Mouse (Mus musculus) hematopoietic stem cell, adult 5-6 weeks (primary cell): ENCODE data around the gene Cript. TPM values are rescaled to one million over a fixed set of nuclear protein-coding genes. Genes with fewer than 3 reads are reported as not detected.
A peak's percentile ranks its signal among the peaks of the same experiment; 100 is the strongest.
"Not testable (repeated sequence)": the region's sequence is repeated elsewhere in the genome, so short reads cannot be mapped to it uniquely, and the experiment has no call there.

Experiments
- ATAC-seq, 2 experiments: fragments of 125-278 bp in 1 of 2; replicated peaks in 1 of 2; 2 replicates each; pipeline ENCODE4 v1.8.0; 2016 to 2017; ENCODE audit warnings: inconsistent platforms in 2 of 2, mild to moderate bottlenecking in 2 of 2, moderate number of reproducible peaks in 2 of 2, low read depth in 1 of 2, moderate TSS enrichment in 1 of 2; ENCODE audit not compliant: low FRiP score in 2 of 2, poor library complexity in 2 of 2, severe bottlenecking in 2 of 2, insufficient read depth in 1 of 2, low TSS enrichment in 1 of 2
- total RNA-seq: library from RNA; stranded (forward); fragments of 172-1452, 232-1000 nt; gene quantifications from 2 replicates; pipeline ENCODE4 v1.2.3, GENCODE M21; 2017

Cript gene
- total RNA-seq, 1 experiment from 2014 or later, result 68.8 TPM

DNA sequence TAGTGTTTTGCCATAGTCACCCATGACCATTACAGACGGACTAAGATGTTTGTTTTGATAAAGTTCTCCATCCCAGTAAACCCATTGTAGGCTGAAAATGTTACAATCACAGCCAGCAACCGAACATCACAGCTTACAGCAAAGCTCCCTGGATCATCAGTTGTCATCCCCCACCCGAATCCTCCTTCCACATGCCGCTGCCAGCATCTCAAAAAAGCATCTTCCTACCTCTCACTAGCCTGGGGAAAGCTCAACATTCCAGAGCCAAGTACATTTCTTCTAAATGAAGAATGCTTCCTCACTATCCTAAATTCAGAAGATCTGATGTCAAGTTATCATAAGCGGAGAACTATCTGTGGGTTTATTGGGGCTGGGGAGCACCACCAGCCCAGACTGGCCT is 13.1 kb downstream of the Cript start:
- ATAC-seq, result no peak

- no peak for ATAC-seq
Observed at GRCm38 (mm10) chr17:87041739-87042138, 16.4 kb downstream of the Cript start.

GRCm38 (mm10) chr17:87044364-87044763 is 19.0 kb downstream of the Cript start:
- ATAC-seq, result peak; percentile 94 to 97

DNA sequence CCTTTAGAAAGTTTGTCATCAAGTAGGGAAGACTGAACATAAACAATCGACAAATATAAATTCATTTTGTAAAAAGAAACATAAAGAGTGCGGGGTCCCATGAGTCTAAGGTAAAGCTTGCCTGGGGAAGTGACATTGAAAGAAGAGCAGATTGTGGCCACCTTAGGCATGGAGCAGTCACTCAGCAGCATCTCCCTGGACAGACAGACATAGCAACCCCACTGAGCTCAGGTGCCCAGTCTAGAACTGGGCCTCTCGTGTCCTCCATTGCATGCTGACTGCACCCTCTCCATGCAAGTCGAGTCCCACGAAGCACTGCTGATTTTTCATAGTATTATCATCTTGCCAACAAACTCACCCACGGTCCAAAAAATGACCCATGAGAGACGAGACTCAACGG is 19.4 kb downstream of the Cript start:
- no peak for ATAC-seq

DNA sequence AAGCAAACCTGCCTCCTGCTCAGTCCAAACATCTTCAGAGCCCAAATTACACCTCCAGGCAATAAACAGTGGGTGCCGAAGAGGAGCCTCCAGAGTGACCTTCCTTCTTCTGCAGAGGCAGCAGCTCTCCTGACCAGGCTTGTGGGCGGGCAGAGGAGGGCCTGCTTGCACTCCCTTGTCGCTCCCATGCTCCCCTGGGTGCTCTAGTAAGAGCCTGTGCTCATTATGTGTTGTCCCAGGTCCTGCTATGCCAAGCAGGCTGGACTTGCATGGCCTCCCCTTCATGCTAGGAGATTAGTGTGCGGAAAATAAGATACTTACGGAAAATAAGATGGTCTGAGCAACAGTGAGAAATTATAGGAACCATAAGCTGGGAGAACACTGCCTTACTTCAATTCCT is 24.3 kb downstream of the Cript start:
- no peak for ATAC-seq

- ATAC-seq, result no peak
Observed at GRCm38 (mm10) chr17:87050469-87051175, 25.3 kb downstream of the Cript start.

GRCm38 (mm10) chr17:87051652-87052051 is 26.3 kb downstream of the Cript start:
- no peak for ATAC-seq

- no peak for ATAC-seq
Observed at GRCm38 (mm10) chr17:87052432-87052831, 27.1 kb downstream of the Cript start.

DNA sequence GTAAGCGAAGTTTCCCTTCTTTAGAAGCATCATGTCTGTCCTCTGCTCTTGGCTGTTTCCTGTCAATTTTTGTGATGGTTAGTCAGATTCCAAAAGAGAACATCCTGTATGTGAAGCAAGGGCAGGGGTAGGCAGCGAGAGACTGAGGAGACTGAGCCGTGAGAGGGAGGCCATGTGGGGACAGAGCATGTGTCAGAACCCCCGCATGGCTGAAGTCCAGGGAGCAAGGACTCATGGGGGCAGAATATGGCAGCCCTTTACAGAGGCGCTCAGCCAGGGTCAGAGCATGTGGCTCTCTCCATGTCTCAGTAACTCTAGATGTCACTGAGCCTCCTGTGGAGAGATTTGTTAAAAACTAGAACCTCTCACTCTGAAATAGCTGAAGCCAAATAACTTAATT is 28.6 kb downstream of the Cript start:
- no peak for ATAC-seq

- ATAC-seq, result peak; percentile 60 to 72; a peak in 3 of 4 replicates
Observed at GRCm38 (mm10) chr17:87055051-87055459, 29.7 kb downstream of the Cript start.

GRCm38 (mm10) chr17:87055663-87056062 is 30.3 kb downstream of the Cript start:
- ATAC-seq, result no peak

DNA sequence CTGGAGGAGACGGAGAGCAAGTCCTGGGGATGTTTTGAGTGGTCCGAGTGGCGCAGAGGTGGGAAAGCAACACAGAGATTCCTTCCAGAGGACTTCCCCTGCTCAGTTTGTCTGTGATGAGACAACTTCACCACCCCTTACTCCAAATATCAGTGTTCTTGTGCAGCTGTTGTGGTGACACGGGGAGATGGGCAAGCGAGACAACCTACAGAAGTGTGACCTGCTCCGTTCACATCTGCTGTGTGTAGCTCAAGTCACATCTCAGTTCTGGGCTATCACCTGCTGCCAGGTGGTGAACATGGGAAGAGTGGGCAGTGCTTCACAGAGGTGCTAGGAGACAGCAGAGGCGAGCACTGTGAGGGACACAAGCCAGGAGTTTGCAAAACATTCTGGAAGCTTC is 31.4 kb downstream of the Cript start:
- no peak for ATAC-seq

DNA sequence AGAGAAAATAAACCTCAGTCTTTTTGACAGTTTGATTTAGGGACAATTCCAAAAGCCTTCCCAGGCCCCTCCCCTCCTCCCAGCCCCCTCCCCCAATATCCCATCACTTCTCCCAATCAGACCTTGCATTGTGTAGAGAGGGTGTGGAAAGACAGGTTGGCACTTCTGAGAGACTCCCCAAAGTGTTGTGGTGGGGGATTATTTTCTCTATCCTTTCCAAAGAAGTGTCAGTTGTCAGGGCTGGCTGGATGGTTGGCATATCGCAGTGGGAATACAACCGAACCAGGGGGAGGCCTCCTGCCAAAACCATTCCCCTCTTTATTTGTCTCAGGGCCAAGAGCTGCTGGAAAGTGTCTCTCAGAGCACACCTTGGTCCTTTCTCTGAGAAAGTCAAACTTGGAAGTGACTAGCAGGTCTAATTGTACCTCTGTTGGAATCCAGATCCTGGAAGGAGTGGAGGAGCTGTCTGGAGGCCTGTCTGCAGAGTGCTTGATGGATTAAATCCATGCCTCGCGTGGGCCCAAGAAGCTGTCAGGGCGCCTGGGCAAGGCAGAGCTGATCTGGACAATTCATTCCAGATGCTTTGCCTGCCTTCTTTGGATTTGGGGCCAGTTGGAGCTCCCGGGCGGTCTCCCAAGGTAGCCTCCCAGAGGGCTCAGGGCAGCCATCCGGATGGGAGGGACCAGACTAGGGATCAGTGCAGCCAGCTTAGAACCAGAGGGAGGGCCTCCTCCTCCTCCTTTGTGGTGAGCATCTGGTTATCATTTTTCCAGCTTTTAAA is 32.3 kb downstream of the Cript start:
- ATAC-seq, result no peak

DNA sequence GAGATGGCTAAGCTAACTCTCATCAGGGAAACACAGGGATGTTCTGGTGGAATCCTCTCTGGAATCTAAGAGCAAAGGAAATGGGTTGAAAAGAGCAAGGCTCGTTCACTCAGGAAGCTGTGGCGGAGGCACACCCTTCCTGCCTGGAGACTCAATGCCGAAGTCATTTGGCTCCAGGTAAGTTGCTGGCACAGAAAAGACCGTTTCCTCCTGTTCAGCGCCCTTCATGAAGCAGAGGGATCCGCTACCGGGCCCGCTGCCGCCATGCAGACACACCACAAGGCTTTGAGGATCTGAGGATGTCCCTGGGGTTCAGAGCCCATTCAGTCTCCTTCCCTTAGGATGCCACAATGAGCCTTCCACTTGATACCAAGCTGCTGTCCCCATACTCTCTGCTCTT is 37.3 kb downstream of the Cript start:
- ATAC-seq, result no peak; a peak in 1 of 4 replicates

DNA sequence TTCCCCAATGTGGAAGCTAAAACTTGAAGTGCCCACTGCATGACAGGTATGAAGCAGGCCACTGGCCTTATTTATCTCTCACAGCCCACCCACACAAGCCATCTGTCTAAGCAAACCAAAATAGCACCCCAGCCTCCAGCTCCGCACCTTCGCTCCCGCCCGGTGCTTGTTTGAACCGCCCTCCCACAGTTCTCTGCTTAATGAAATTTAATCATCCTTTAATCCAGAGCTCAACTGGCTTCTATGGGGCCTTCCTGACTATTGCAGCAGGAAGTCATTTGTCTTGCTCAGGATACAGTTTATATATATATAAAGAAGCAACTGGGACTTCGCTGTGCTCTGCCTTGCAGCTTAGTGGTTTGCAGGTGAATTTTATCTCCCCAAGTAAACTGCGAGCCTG is 38.1 kb downstream of the Cript start:
- ATAC-seq, result no peak

- ATAC-seq, result peak; percentile 89 to 97
Observed at GRCm38 (mm10) chr17:87063969-87064368, 38.6 kb downstream of the Cript start.

GRCm38 (mm10) chr17:87068997-87069396 is 43.6 kb downstream of the Cript start:
- no peak for ATAC-seq

DNA sequence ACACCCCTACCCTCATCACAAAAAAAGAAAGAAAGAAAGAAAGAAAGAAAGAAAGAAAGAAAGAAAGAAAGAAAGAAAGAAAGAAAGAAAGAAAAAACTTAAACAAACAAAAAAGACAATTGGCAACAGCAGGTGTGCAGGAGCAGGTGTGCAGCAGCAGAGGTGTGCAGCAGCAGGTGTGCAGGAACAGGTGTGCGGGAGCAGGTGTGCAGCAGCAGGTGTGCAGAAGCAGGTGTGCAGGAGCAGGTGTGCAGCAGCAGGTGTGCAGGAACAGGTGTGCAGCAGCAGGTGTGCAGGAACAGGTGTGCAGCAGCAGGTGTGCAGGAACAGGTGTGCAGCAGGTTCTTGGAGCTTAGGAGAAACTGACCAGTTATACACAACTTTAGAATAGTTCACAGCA is 46.8 kb downstream of the Cript start:
- not testable (repeated sequence) for ATAC-seq
